Mouse (Mus musculus) heart, embryonic 11.5 days (tissue): ENCODE data around the gene Hivep3. TPM values are rescaled to one million over a fixed set of nuclear protein-coding genes. Genes with fewer than 3 reads are reported as not detected.

Experiments used
- ATAC-seq: fragments of 200-750 bp; cut with Nextera tagmentation; replicated peaks from 2 replicates; pipeline ENCODE4 v1.8.0; 2017; ENCODE audit warnings: moderate library complexity; ENCODE audit not compliant: insufficient number of reproducible peaks, low FRiP score, low TSS enrichment
- H3K27ac ChIP-seq: fragments of 300-500 bp; sonication (generic); 2 replicates; pipeline ENCODE4 v1.5.1; 2014; ENCODE audit warnings: mild to moderate bottlenecking, low read depth, low read length
- H3K27me3 ChIP-seq: fragments of 300-500 bp; sonication (generic); 2 replicates; pipeline ENCODE4 v1.6.1; 2014; ENCODE audit warnings: mild to moderate bottlenecking, low read length, mixed read lengths; ENCODE audit not compliant: control insufficient read depth, insufficient read depth
- H3K36me3 ChIP-seq: fragments of 300-500 bp; sonication (generic); 2 replicates; pipeline ENCODE4 v1.6.1; 2014; ENCODE audit warnings: mild to moderate bottlenecking, low read length, moderate library complexity, mixed read lengths; ENCODE audit not compliant: control insufficient read depth, insufficient read depth
- H3K4me1 ChIP-seq: fragments of 300-500 bp; sonication (generic); 2 replicates; pipeline ENCODE4 v1.6.1; 2014; ENCODE audit warnings: low read length; ENCODE audit not compliant: control insufficient read depth, insufficient read depth
- H3K4me2 ChIP-seq: fragments of 300-500 bp; sonication (generic); 2 replicates; pipeline ENCODE4 v1.6.1; 2014; ENCODE audit warnings: mild to moderate bottlenecking, moderate library complexity
- H3K4me3 ChIP-seq: fragments of 300-500 bp; sonication (generic); 2 replicates; pipeline ENCODE4 v1.5.1; 2014; ENCODE audit warnings: low read depth, low read length
- H3K9ac ChIP-seq: fragments of 300-500 bp; sonication (generic); 2 replicates; pipeline ENCODE4 v1.6.1; 2014; ENCODE audit warnings: mild to moderate bottlenecking, low read depth, low read length, moderate library complexity
- H3K9me3 ChIP-seq: fragments of 300-500 bp; sonication (generic); replicated peaks from 2 replicates; pipeline ENCODE4 v1.6.1; 2016; ENCODE audit warnings: low read length; ENCODE audit not compliant: control insufficient read depth
- whole genome bisulfite sequencing: fragments of 180-500 bp; shearing (Covaris S2); extraction: QIAGEN DNeasy Blood & Tissue Kit; methylation state at CpG from one replicate; pipeline ENCODE4 v1.1.7; 2014; ENCODE audit not compliant: insufficient replicate concordance; 5-methylcytosine and 5-hydroxymethylcytosine counted together
- polyA plus RNA-seq: library from polyadenylated mRNA; unstranded; fragments of >200 nt; fragmentation: Nextera tagmentation; extraction: Ambion mirVana; gene quantifications from 2 replicates; pipeline ENCODE4 v1.2.1, GENCODE M21; 2014

The Hivep3 gene
- polyA plus RNA-seq, 1 experiment from 2014 or later: 4.8 TPM

DNA sequence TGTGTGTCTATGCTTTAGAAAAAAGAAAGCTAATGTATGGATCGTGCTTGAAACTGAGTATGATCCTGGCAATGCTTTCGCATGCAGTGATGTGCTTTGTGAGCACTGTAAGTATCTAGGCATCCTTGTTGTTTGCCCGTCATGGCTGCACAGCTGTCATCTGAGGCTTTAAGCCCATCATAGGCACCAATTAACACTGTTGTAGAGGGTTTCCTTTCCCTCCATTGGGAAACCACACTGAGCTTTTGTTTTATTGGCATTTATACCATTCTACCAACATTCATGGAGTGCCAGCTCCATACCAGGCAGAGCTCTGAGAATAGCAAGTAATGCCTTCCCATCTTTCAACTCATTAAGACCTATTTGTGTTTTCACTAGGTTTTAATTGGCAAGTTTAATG is 42.3 kb downstream of the Hivep3 start:
- no peaks in the 10 kb centered on the region for H3K4me1 ChIP-seq
- H3K9me3 ChIP-seq: no peaks in the 10 kb centered on the region
- WGBS: 72% methylated on average over 3 of the region's 3 CpGs
- ATAC-seq: no peak
- H3K27me3 ChIP-seq: no peaks in the 10 kb centered on the region
- no peaks in the 10 kb centered on the region for H3K36me3 ChIP-seq
- no peak overlapping the region for H3K4me3 ChIP-seq
- H3K9ac ChIP-seq: no peak overlapping the region
- H3K27ac ChIP-seq: no peak overlapping the region
- H3K4me2 ChIP-seq: no peak overlapping the region

GRCm38 (mm10) chr4:119777146-119777545 is 43.6 kb downstream of the Hivep3 start:
- Histone ChIP-seq H3K9me3 (no peaks in the 10 kb centered on the region), H3K4me2 (no peak overlapping the region), H3K4me1 (no peaks in the 10 kb centered on the region), H3K27me3 (no peaks in the 10 kb centered on the region), H3K36me3 (no peaks in the 10 kb centered on the region), H3K27ac (no peak overlapping the region), H3K4me3 (no peak overlapping the region), H3K9ac (no peak overlapping the region)
- ATAC-seq: no peak
- 82% methylated on average over 3 of the region's 3 CpGs for WGBS

GRCm38 (mm10) chr4:119779561-119780400 is 46.2 kb downstream of the Hivep3 start:
- ATAC-seq: no peak
- Histone ChIP-seq H3K4me2 (no peak overlapping the region), H3K4me1 (no peaks in the 10 kb centered on the region), H3K36me3 (no peaks in the 10 kb centered on the region), H3K27ac (no peak overlapping the region), H3K27me3 (no peaks in the 10 kb centered on the region), H3K9ac (no peak overlapping the region), H3K9me3 (no peaks in the 10 kb centered on the region), H3K4me3 (no peak overlapping the region)
- 51% methylated on average over 5 of the region's 5 CpGs for WGBS

- Histone ChIP-seq H3K36me3 (no peaks in the 10 kb centered on the region), H3K27me3 (no peaks in the 10 kb centered on the region), H3K9ac (no peak overlapping the region), H3K4me3 (no peak overlapping the region), H3K27ac (no peak overlapping the region), H3K4me2 (no peak overlapping the region), H3K9me3 (no peaks in the 10 kb centered on the region), H3K4me1 (no peaks in the 10 kb centered on the region)
- 75% methylated on average over 6 of the region's 6 CpGs for WGBS
- ATAC-seq: no peak
Observed at GRCm38 (mm10) chr4:119780881-119781280, 47.3 kb downstream of the Hivep3 start.

DNA sequence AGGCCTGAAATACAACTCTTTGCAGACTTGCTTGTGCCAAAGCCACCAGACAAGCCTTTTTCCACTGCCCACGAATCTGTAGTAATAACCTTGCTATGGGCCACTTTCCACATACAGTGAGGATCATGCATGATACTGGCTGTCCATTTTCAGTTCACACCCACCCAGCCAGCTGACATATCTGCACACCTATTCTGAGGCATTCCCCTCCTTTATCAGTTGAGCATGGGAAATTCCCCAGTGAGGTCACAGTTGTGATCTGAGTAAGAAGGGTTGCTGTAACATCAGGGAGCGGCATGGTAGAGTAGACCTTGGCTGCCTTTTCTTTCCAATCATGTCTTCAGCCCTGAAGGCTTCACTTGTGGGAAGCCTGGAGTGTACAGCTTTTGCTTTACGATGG is 51.4 kb downstream of the Hivep3 start:
- WGBS: 79% methylated on average over 3 of the region's 3 CpGs
- no peak overlapping the region for H3K27ac ChIP-seq
- no peak overlapping the region for H3K4me3 ChIP-seq
- H3K9ac ChIP-seq: no peak overlapping the region
- no peaks in the 10 kb centered on the region for H3K9me3 ChIP-seq
- no peaks in the 10 kb centered on the region for H3K4me1 ChIP-seq
- no peaks in the 10 kb centered on the region for H3K36me3 ChIP-seq
- no peak for ATAC-seq
- H3K4me2 ChIP-seq: no peak overlapping the region
- no peaks in the 10 kb centered on the region for H3K27me3 ChIP-seq

DNA sequence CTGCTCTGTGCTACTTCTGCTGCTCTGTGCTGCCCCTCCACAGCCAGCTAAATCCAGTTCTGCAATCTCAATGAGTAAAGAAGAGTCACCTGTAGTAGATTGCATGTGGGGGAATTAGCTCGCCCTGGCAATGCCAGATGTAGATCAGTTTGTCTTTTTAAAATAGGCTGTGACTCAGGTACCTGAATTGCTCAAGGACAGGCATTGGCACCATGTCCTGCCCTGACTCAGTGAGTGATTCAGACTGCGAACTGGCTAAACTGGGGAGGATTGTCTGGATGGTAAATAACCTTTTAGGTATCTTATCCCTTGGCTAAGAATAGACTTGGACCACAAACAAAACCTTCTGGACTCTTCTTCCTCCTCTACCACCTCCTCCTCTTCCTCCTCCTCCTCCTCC is 52.7 kb downstream of the Hivep3 start:
- Histone ChIP-seq H3K27ac (no peak overlapping the region), H3K4me3 (no peak overlapping the region), H3K4me1 (no peaks in the 10 kb centered on the region), H3K9me3 (no peaks in the 10 kb centered on the region), H3K36me3 (no peaks in the 10 kb centered on the region), H3K9ac (no peak overlapping the region), H3K4me2 (no peak overlapping the region), H3K27me3 (no peaks in the 10 kb centered on the region)
- WGBS: 64% methylated on average over 2 of the region's 2 CpGs
- no peak for ATAC-seq

DNA sequence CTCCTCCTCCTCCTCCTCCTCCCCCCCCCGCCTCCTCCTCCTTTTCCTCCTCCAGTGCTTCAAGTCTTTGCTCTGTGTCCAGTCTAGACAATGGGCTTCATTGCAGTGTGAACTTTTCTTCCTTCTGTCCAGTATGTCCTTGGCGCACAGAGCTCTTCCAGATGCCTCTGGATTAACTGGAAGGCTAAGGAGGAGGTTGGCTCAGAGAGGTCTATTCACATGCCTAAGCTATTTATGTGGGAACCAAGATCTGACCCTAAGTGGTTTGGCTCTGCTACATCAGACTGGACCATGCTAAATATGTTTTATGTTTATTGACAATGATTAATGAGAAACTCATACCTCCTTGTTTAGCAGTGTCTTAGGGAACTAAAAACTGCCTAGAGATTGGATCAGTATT is 53.1 kb downstream of the Hivep3 start:
- Histone ChIP-seq H3K4me1 (no peaks in the 10 kb centered on the region), H3K4me3 (no peak overlapping the region), H3K27ac (no peak overlapping the region), H3K27me3 (no peaks in the 10 kb centered on the region), H3K9me3 (no peaks in the 10 kb centered on the region), H3K9ac (no peak overlapping the region), H3K4me2 (no peak overlapping the region), H3K36me3 (no peaks in the 10 kb centered on the region)
- ATAC-seq: no peak
- WGBS: 56% methylated on average over 1 of the region's 2 CpGs

DNA sequence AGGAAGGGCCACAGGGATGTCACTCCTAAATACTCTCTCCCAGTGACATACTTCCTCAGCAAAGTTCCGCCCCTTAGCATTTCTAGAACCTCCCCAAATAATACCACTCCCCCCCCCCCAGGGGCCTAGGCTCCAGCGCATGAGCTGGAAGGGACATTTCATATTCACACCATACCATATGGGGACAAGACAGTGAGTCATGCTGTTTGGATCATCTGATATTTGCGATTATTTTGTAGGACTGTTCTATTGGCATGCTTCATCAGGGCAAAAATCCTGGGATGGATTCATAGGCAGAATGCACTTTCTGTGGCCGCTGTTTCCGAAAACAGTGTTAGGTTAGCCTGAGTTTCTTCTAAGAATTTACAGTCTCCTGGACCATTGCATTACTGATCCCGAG is 55.2 kb downstream of the Hivep3 start:
- Histone ChIP-seq H3K27me3 (no peaks in the 10 kb centered on the region), H3K36me3 (no peaks in the 10 kb centered on the region), H3K4me3 (no peak overlapping the region), H3K9ac (no peak overlapping the region), H3K27ac (no peak overlapping the region), H3K9me3 (no peaks in the 10 kb centered on the region), H3K4me1 (no peaks in the 10 kb centered on the region), H3K4me2 (no peak overlapping the region)
- 85% methylated on average over 6 of the region's 6 CpGs for WGBS
- no peak for ATAC-seq

GRCm38 (mm10) chr4:119789495-119790148 is 56.0 kb downstream of the Hivep3 start:
- no peaks in the 10 kb centered on the region for H3K4me1 ChIP-seq
- H3K9ac ChIP-seq: no peak overlapping the region
- no peak overlapping the region for H3K4me3 ChIP-seq
- no peak overlapping the region for H3K4me2 ChIP-seq
- H3K9me3 ChIP-seq: no peaks in the 10 kb centered on the region
- H3K27me3 ChIP-seq: no peaks in the 10 kb centered on the region
- H3K36me3 ChIP-seq: no peaks in the 10 kb centered on the region
- no peak overlapping the region for H3K27ac ChIP-seq
- ATAC-seq: no peak
- WGBS: 77% methylated on average over 9 of the region's 9 CpGs
